Mouse (Mus musculus) bone marrow macrophage, adult 2 months (primary cell): ENCODE results near the gene Higd1c.

Experiments
- CTCF ChIP-seq: IDR thresholded peaks from 2 replicates; pipeline ENCODE4 v1.5.1; 2012; ENCODE audit warnings: low read depth, mild to moderate bottlenecking, low read length, moderate library complexity
- POLR2A ChIP-seq: IDR thresholded peaks from 2 replicates; pipeline ENCODE4 v1.6.1; 2012; ENCODE audit warnings: mild to moderate bottlenecking, low read depth, low read length, borderline replicate concordance

GRCm38 (mm10) chr15:100325235-100325634 is 39.1 kb upstream of the Higd1c start:
- TF ChIP-seq CTCF: no peak
- no peak for TF ChIP-seq POLR2A
